Mouse (Mus musculus) G1E (cell line): ENCODE measurements around the gene Best3.

Experiments used
- CTCF ChIP-seq: IDR thresholded peaks from 2 replicates; pipeline ENCODE4 v1.5.1; 2012; ENCODE audit warnings: low read depth, low read length, inconsistent platforms, mixed read lengths
- GATA1 ChIP-seq: IDR thresholded peaks from 2 replicates; pipeline ENCODE4 v1.6.1; 2012; ENCODE audit warnings: borderline replicate concordance, low read length, inconsistent platforms, mixed read lengths
- TAL1 ChIP-seq: conservative IDR thresholded peaks from 2 replicates; pipeline ENCODE4 v1.6.1; 2012; ENCODE audit warnings: low read depth, low read length, inconsistent platforms, mixed read lengths

GRCm38 (mm10) chr10:116996236-116996600 lies 10.1 kb downstream of the Best3 start:
- TF ChIP-seq CTCF (no peak), GATA1 (no peak), TAL1 (no peak)
